Mouse (Mus musculus): ENCODE measurements around the gene Trim47. TPM values are rescaled to one million over a fixed set of nuclear protein-coding genes. Genes with fewer than 3 reads are reported as not detected.

The Trim47 gene
- polyA plus RNA-seq, 1 experiment: 101 TPM

GRCm38 (mm10) chr11:116163002-116163401 is 36.0 kb upstream of the Trim47 start:
- TF ChIP-seq MYOG (IDR thresholded peaks at IDR 0.05; ENCODE audit: control insufficient read depth in 1 of 3, insufficient read depth in 1 of 3, insufficient read length in 2 of 3, low read depth in 2 of 3) (no peak), E2F4 (IDR thresholded peaks at IDR 0.05; ENCODE audit: insufficient read depth) (no peak), POLR2AphosphoS2 (IDR thresholded peaks at IDR 0.05; ENCODE audit: insufficient read length, low read depth) (no peak), REST (IDR thresholded peaks at IDR 0.05; ENCODE audit: insufficient read depth, insufficient read length) (no peak), CEBPB (IDR thresholded peaks at IDR 0.05; ENCODE audit: insufficient read depth, poor library complexity, severe bottlenecking) (no peak), USF1 (IDR thresholded peaks at IDR 0.05; ENCODE audit: low read depth) (no peak), SRF (IDR thresholded peaks at IDR 0.05; ENCODE audit: control insufficient read depth, insufficient read length, low read depth) (no peak), TCF3 (IDR thresholded peaks at IDR 0.05; ENCODE audit: insufficient read length, low read depth) (no peak), TCF12 (IDR thresholded peaks at IDR 0.05; ENCODE audit: insufficient read depth, poor library complexity, severe bottlenecking) (no peak)
- peaks cover 17% of the 10 kb centered on the region for H3K36me3 ChIP-seq (ENCODE audit: control insufficient read depth, insufficient read depth)
- no peaks in the 10 kb centered on the region for H3K27me3 ChIP-seq (ENCODE audit: control insufficient read depth, insufficient read depth, insufficient read length)
- no peak overlapping the region for H3K4me3 ChIP-seq
- H3K4me2 ChIP-seq (ENCODE audit: low read depth): no peak overlapping the region
- peaks cover 21% of the 10 kb centered on the region for H3K79me2 ChIP-seq (ENCODE audit: control insufficient read depth, insufficient read depth)
- no peak overlapping the region for H3ac ChIP-seq (ENCODE audit: control insufficient read depth, insufficient read length)

GRCm38 (mm10) chr11:116162146-116162545 is 35.1 kb upstream of the Trim47 start:
- H3K79me2 ChIP-seq (ENCODE audit: control insufficient read depth, insufficient read depth): peaks cover 21% of the 10 kb centered on the region
- no peak overlapping the region for H3K4me2 ChIP-seq (ENCODE audit: low read depth)
- H3K27me3 ChIP-seq (ENCODE audit: control insufficient read depth, insufficient read depth, insufficient read length): no peaks in the 10 kb centered on the region
- no peak overlapping the region for H3K4me3 ChIP-seq
- TF ChIP-seq USF1 (IDR thresholded peaks at IDR 0.05; ENCODE audit: low read depth) (no peak), E2F4 (IDR thresholded peaks at IDR 0.05; ENCODE audit: insufficient read depth) (no peak), MYOG (IDR thresholded peaks at IDR 0.05; ENCODE audit: control insufficient read depth in 1 of 3, insufficient read depth in 1 of 3, insufficient read length in 2 of 3, low read depth in 2 of 3) (no peak), TCF3 (IDR thresholded peaks at IDR 0.05; ENCODE audit: insufficient read length, low read depth) (no peak)
- no peak overlapping the region for H3ac ChIP-seq (ENCODE audit: control insufficient read depth, insufficient read length)
- H3K36me3 ChIP-seq (ENCODE audit: control insufficient read depth, insufficient read depth): peaks cover 25% of the 10 kb centered on the region

- peaks cover 14% of the 10 kb centered on the region for H3K79me2 ChIP-seq (ENCODE audit: control insufficient read depth, insufficient read depth)
- no peak overlapping the region for H3K4me3 ChIP-seq
- TF ChIP-seq E2F4 (IDR thresholded peaks at IDR 0.05; ENCODE audit: insufficient read depth) (no peak), MYOD1 (IDR thresholded peaks at IDR 0.05; ENCODE audit: control insufficient read depth in 1 of 3, insufficient read length in 2 of 3, low read depth in 2 of 3) (no peak), MAX (IDR thresholded peaks at IDR 0.05; ENCODE audit: low read depth) (no peak), POLR2AphosphoS2 (IDR thresholded peaks at IDR 0.05; ENCODE audit: insufficient read length, low read depth) (no peak), TCF3 (IDR thresholded peaks at IDR 0.05; ENCODE audit: insufficient read length, low read depth) (no peak), TCF12 (IDR thresholded peaks at IDR 0.05; ENCODE audit: insufficient read depth, poor library complexity, severe bottlenecking) (no peak), USF1 (IDR thresholded peaks at IDR 0.05; ENCODE audit: low read depth) (no peak), REST (IDR thresholded peaks at IDR 0.05; ENCODE audit: insufficient read depth, insufficient read length) (no peak), CEBPB (IDR thresholded peaks at IDR 0.05; ENCODE audit: insufficient read depth, poor library complexity, severe bottlenecking) (no peak), POLR2A (IDR thresholded peaks at IDR 0.05; ENCODE audit: insufficient read length, low read depth) (no peak), MYOG (IDR thresholded peaks at IDR 0.05; ENCODE audit: control insufficient read depth in 1 of 3, insufficient read depth in 1 of 3, insufficient read length in 2 of 3, low read depth in 2 of 3) (no peak), SRF (IDR thresholded peaks at IDR 0.05; ENCODE audit: control insufficient read depth, insufficient read length, low read depth) (no peak)
- H3K4me2 ChIP-seq (ENCODE audit: low read depth): no peak overlapping the region
- H3K36me3 ChIP-seq (ENCODE audit: control insufficient read depth, insufficient read depth): peaks cover 32% of the 10 kb centered on the region
- H3ac ChIP-seq (ENCODE audit: control insufficient read depth, insufficient read length): no peak overlapping the region
- H3K27me3 ChIP-seq (ENCODE audit: control insufficient read depth, insufficient read depth, insufficient read length): no peaks in the 10 kb centered on the region
Measured at GRCm38 (mm10) chr11:116161312-116161711, 34.3 kb upstream of the Trim47 start.

GRCm38 (mm10) chr11:116150960-116151359 is 23.9 kb upstream of the Trim47 start:
- H3K27me3 ChIP-seq (ENCODE audit: control insufficient read depth, insufficient read depth, insufficient read length): no peaks in the 10 kb centered on the region
- no peak overlapping the region for H3K4me2 ChIP-seq (ENCODE audit: low read depth)
- H3K4me3 ChIP-seq: no peak overlapping the region
- H3K36me3 ChIP-seq (ENCODE audit: control insufficient read depth, insufficient read depth): peaks cover 35% of the 10 kb centered on the region
- no peak for TF ChIP-seq MYOD1 (IDR thresholded peaks at IDR 0.05; ENCODE audit: control insufficient read depth in 1 of 3, insufficient read length in 2 of 3, low read depth in 2 of 3)
- no peak for TF ChIP-seq POLR2AphosphoS2 (IDR thresholded peaks at IDR 0.05; ENCODE audit: insufficient read length, low read depth)
- TF ChIP-seq POLR2A (IDR thresholded peaks at IDR 0.05; ENCODE audit: insufficient read length, low read depth): no peak
- no peak for TF ChIP-seq TCF3 (IDR thresholded peaks at IDR 0.05; ENCODE audit: insufficient read length, low read depth)
- TF ChIP-seq SRF (IDR thresholded peaks at IDR 0.05; ENCODE audit: control insufficient read depth, insufficient read length, low read depth): no peak
- TF ChIP-seq USF1 (IDR thresholded peaks at IDR 0.05; ENCODE audit: low read depth): no peak
- TF ChIP-seq MYOG (IDR thresholded peaks at IDR 0.05; ENCODE audit: control insufficient read depth in 1 of 3, insufficient read depth in 1 of 3, insufficient read length in 2 of 3, low read depth in 2 of 3): no peak
- TF ChIP-seq TCF12 (IDR thresholded peaks at IDR 0.05; ENCODE audit: insufficient read depth, poor library complexity, severe bottlenecking): no peak
- TF ChIP-seq E2F4 (IDR thresholded peaks at IDR 0.05; ENCODE audit: insufficient read depth): no peak
- TF ChIP-seq MAX (IDR thresholded peaks at IDR 0.05; ENCODE audit: low read depth): no peak
- TF ChIP-seq REST (IDR thresholded peaks at IDR 0.05; ENCODE audit: insufficient read depth, insufficient read length): no peak
- no peak for TF ChIP-seq CEBPB (IDR thresholded peaks at IDR 0.05; ENCODE audit: insufficient read depth, poor library complexity, severe bottlenecking)
- H3K79me2 ChIP-seq (ENCODE audit: control insufficient read depth, insufficient read depth): no peaks in the 10 kb centered on the region
- H3ac ChIP-seq (ENCODE audit: control insufficient read depth, insufficient read length): no peak overlapping the region

GRCm38 (mm10) chr11:116149341-116149740 is 22.3 kb upstream of the Trim47 start:
- H3K4me3 ChIP-seq: no peak overlapping the region
- H3K4me2 ChIP-seq (ENCODE audit: low read depth): no peak overlapping the region
- TF ChIP-seq POLR2A (IDR thresholded peaks at IDR 0.05; ENCODE audit: insufficient read length, low read depth): no peak
- TF ChIP-seq USF1 (IDR thresholded peaks at IDR 0.05; ENCODE audit: low read depth): no peak
- no peak for TF ChIP-seq E2F4 (IDR thresholded peaks at IDR 0.05; ENCODE audit: insufficient read depth)
- TF ChIP-seq CEBPB (IDR thresholded peaks at IDR 0.05; ENCODE audit: insufficient read depth, poor library complexity, severe bottlenecking): no peak
- no peak for TF ChIP-seq MYOD1 (IDR thresholded peaks at IDR 0.05; ENCODE audit: control insufficient read depth in 1 of 3, insufficient read length in 2 of 3, low read depth in 2 of 3)
- TF ChIP-seq TCF12 (IDR thresholded peaks at IDR 0.05; ENCODE audit: insufficient read depth, poor library complexity, severe bottlenecking): no peak
- TF ChIP-seq TCF3 (IDR thresholded peaks at IDR 0.05; ENCODE audit: insufficient read length, low read depth): no peak
- TF ChIP-seq SRF (IDR thresholded peaks at IDR 0.05; ENCODE audit: control insufficient read depth, insufficient read length, low read depth): no peak
- no peak for TF ChIP-seq MAX (IDR thresholded peaks at IDR 0.05; ENCODE audit: low read depth)
- TF ChIP-seq REST (IDR thresholded peaks at IDR 0.05; ENCODE audit: insufficient read depth, insufficient read length): no peak
- no peak for TF ChIP-seq POLR2AphosphoS2 (IDR thresholded peaks at IDR 0.05; ENCODE audit: insufficient read length, low read depth)
- TF ChIP-seq MYOG (IDR thresholded peaks at IDR 0.05; ENCODE audit: control insufficient read depth in 1 of 3, insufficient read depth in 1 of 3, insufficient read length in 2 of 3, low read depth in 2 of 3): no peak
- no peaks in the 10 kb centered on the region for H3K79me2 ChIP-seq (ENCODE audit: control insufficient read depth, insufficient read depth)
- H3K27me3 ChIP-seq (ENCODE audit: control insufficient read depth, insufficient read depth, insufficient read length): no peaks in the 10 kb centered on the region
- H3K36me3 ChIP-seq (ENCODE audit: control insufficient read depth, insufficient read depth): peaks cover 35% of the 10 kb centered on the region
- H3ac ChIP-seq (ENCODE audit: control insufficient read depth, insufficient read length): no peak overlapping the region
